Mouse (Mus musculus): ENCODE results near the gene Dmc1. TPM values are rescaled to one million over a fixed set of nuclear protein-coding genes. Genes with fewer than 3 reads are reported as not detected.

Gene Dmc1
- 1 to 10 TPM; 1.2 TPM for total RNA-seq (2021)

GRCm38 (mm10) chr15:79604990-79605665 lies at the start of gene Dmc1:
TSS of gene Dmc1 (minus strand) at chr15:79605109.
- intact Hi-C loops (cut with DNase I) = loop anchor here (2.0 to 5.0 kb wide), 4 partner anchors 43 to 363 kb away; partner anchors contain the start of genes Ddx17 and Kcnj4
- DNase-seq (ENCODE audit: low spot score in 2 of 2) = no peak

GRCm38 (mm10) chr15:79651481-79651880 lies 46.6 kb upstream of the Dmc1 start:
- intact Hi-C loops (cut with DNase I) = no loop called here
- no peak for DNase-seq (ENCODE audit: low spot score in 2 of 2)

- DNase-seq (ENCODE audit: low spot score in 2 of 2) = no peak
- intact Hi-C loops (cut with DNase I) = no loop called here
Measured at GRCm38 (mm10) chr15:79650569-79650968, 45.7 kb upstream of the Dmc1 start.

GRCm38 (mm10) chr15:79648130-79648529 lies 43.2 kb upstream of the Dmc1 start:
- intact Hi-C loops (cut with DNase I) = no loop called here
- peak in 1 of 2 experiments; percentile 39 for DNase-seq (ENCODE audit: low spot score in 2 of 2)

- intact Hi-C loops (cut with DNase I) = no loop called here
- DNase-seq (ENCODE audit: low spot score in 2 of 2) = no peak
Measured at GRCm38 (mm10) chr15:79645483-79645882, 40.6 kb upstream of the Dmc1 start.

GRCm38 (mm10) chr15:79641135-79641817 lies 36.4 kb upstream of the Dmc1 start:
- DNase-seq (ENCODE audit: low spot score in 2 of 2) = peak in 1 of 2 experiments; percentile 78
- intact Hi-C loops (cut with DNase I) = no loop called here

GRCm38 (mm10) chr15:79630471-79630870 lies 25.6 kb upstream of the Dmc1 start:
- no peak for DNase-seq (ENCODE audit: low spot score in 2 of 2)
- intact Hi-C loops (cut with DNase I) = no loop called here

- intact Hi-C loops (cut with DNase I) = no loop called here
- no peak for DNase-seq (ENCODE audit: low spot score in 2 of 2)
Measured at GRCm38 (mm10) chr15:79619770-79620414, 15.0 kb upstream of the Dmc1 start.

GRCm38 (mm10) chr15:79618456-79618855 lies 13.5 kb upstream of the Dmc1 start:
- DNase-seq (ENCODE audit: low spot score in 2 of 2) = no peak
- intact Hi-C loops (cut with DNase I) = no loop called here

GRCm38 (mm10) chr15:79617135-79617534 lies 12.2 kb upstream of the Dmc1 start:
- intact Hi-C loops (cut with DNase I) = no loop called here
- no peak for DNase-seq (ENCODE audit: low spot score in 2 of 2)

- DNase-seq (ENCODE audit: low spot score in 2 of 2) = no peak
- intact Hi-C loops (cut with DNase I) = no loop called here
Measured at GRCm38 (mm10) chr15:79616729-79617128, 11.8 kb upstream of the Dmc1 start.

- intact Hi-C loops (cut with DNase I) = no loop called here
- DNase-seq (ENCODE audit: low spot score in 2 of 2) = no peak
Measured at GRCm38 (mm10) chr15:79615501-79615900, 10.6 kb upstream of the Dmc1 start.

- DNase-seq (ENCODE audit: low spot score in 2 of 2) = no peak
- intact Hi-C loops (cut with DNase I) = loop anchor here (5.0 kb wide), 2 partner anchors 47 to 102 kb away; partner anchors contain the start of gene Kcnj4
Measured at GRCm38 (mm10) chr15:79609226-79609625, 4.3 kb upstream of the Dmc1 start.

- intact Hi-C loops (cut with DNase I) = loop anchor here (5.0 kb wide), 2 partner anchors 46 to 101 kb away; partner anchors contain the start of gene Kcnj4
- DNase-seq (ENCODE audit: low spot score in 2 of 2) = peak in 1 of 2 experiments; percentile 78
Measured at GRCm38 (mm10) chr15:79608214-79608613, 3.3 kb upstream of the Dmc1 start.

- peak; percentile 32 to 70 for DNase-seq (ENCODE audit: low spot score in 2 of 2)
- intact Hi-C loops (cut with DNase I) = loop anchor here (5.0 kb wide), 2 partner anchors 45 to 100 kb away; partner anchors contain the start of gene Kcnj4
Measured at GRCm38 (mm10) chr15:79607757-79608156, 2.8 kb upstream of the Dmc1 start.

- intact Hi-C loops (cut with DNase I) = loop anchor here (5.0 kb wide), 2 partner anchors 44 to 99 kb away; partner anchors contain the start of gene Kcnj4
- peak; percentile 32 to 63 for DNase-seq (ENCODE audit: low spot score in 2 of 2)
Measured at GRCm38 (mm10) chr15:79606161-79606560, 1.3 kb upstream of the Dmc1 start.

- intact Hi-C loops (cut with DNase I) = loop anchor here (1.0 to 5.0 kb wide), 2 partner anchors 22 to 358 kb away; no protein-coding TSS in a partner anchor
- peak; percentile 60 to 86 for DNase-seq (ENCODE audit: low spot score in 2 of 2)
Measured at GRCm38 (mm10) chr15:79600176-79600575, 4.7 kb downstream of the Dmc1 start.

- intact Hi-C loops (cut with DNase I) = no loop called here
Measured at GRCm38 (mm10) chr15:79598715-79599114, 6.2 kb downstream of the Dmc1 start.

GRCm38 (mm10) chr15:79581581-79581980 lies 23.3 kb downstream of the Dmc1 start:
- intact Hi-C loops (cut with DNase I) = no loop called here
- no peak for DNase-seq (ENCODE audit: low spot score in 2 of 2)

More at GRCm38 (mm10) chr15:79598715-79599114, 6.2 kb downstream of the Dmc1 start:
- DNase-seq (ENCODE audit: low spot score in 2 of 2) = no peak

Measured in left cerebral cortex, postnatal 25 days (tissue).